ENCODE assay signal across 8 mouse cellular contexts in genomic region chr9:40637705-40638393, GRCm38 (mm10). TPM values are rescaled to one million over a fixed set of nuclear protein-coding genes. Genes with fewer than 3 reads are reported as not detected.
DNase-seq lines count a peak whose midpoint lies in the region; ATAC-seq and TF ChIP-seq lines count a peak whose summit lies in the region.

No protein-coding gene starts in this region.

- H3K9me3 ChIP-seq in kidney, postnatal 0 days (replicated peaks; ENCODE audit: low read length) = no peaks in the 10 kb centered on the region
- no peaks in the 10 kb centered on the region for H3K9me3 ChIP-seq in embryonic facial prominence, embryonic 14.5 days (ENCODE audit: control insufficient read depth, low read length)
- no peaks in the 10 kb centered on the region for H3K9me3 ChIP-seq in hindbrain, postnatal 0 days (ENCODE audit: low read length)
- H3K9me3 ChIP-seq in midbrain, embryonic 16.5 days (replicated peaks; ENCODE audit: control insufficient read depth, low read length, poor library complexity, severe bottlenecking) = no peaks in the 10 kb centered on the region

- no peaks in the 10 kb centered on the region for H3K36me3 ChIP-seq in kidney, postnatal 0 days (ENCODE audit: insufficient read depth, low read length)
- H3K36me3 ChIP-seq in embryonic facial prominence, embryonic 14.5 days (ENCODE audit: control insufficient read depth, insufficient read depth, low read length) = no peaks in the 10 kb centered on the region
- no peaks in the 10 kb centered on the region for H3K36me3 ChIP-seq in hindbrain, postnatal 0 days (ENCODE audit: insufficient read depth, low read length)
- no peaks in the 10 kb centered on the region for H3K36me3 ChIP-seq in midbrain, embryonic 16.5 days (ENCODE audit: control insufficient read depth, insufficient read depth, low read length)

- peak overlapping the region; percentile 43 for H3K9ac ChIP-seq in kidney, postnatal 0 days (ENCODE audit: low read depth, low read length)
- H3K9ac ChIP-seq in embryonic facial prominence, embryonic 14.5 days (ENCODE audit: low read depth, low read length) = peak overlapping the region; percentile 55
- peak overlapping the region; percentile 37 for H3K9ac ChIP-seq in hindbrain, postnatal 0 days (replicated peaks; ENCODE audit: low read length)
- H3K9ac ChIP-seq in midbrain, embryonic 16.5 days (ENCODE audit: low read depth, low read length) = peak overlapping the region; percentile 66

- no peak for ATAC-seq in kidney, postnatal 0 days (replicated peaks; ENCODE audit: low FRiP score, low read depth)
- peak; percentile 9; the same call in 1 of the 2 replicates for ATAC-seq in embryonic facial prominence, embryonic 14.5 days (ENCODE audit: low read depth)
- ATAC-seq in hindbrain, postnatal 0 days = peak; percentile 8; the same call in 1 of the 2 replicates
- peak; percentile 36 for ATAC-seq in midbrain, embryonic 16.5 days
- ATAC-seq in cerebellum, adult (ENCODE audit: insufficient number of reproducible peaks, low FRiP score, low TSS enrichment) = no peak

- 39% methylated on average over 8 of the region's 8 CpGs for WGBS in kidney, postnatal 0 days
- WGBS in embryonic facial prominence, embryonic 14.5 days = 25% methylated on average over 8 of the region's 8 CpGs
- 31% methylated on average over 8 of the region's 8 CpGs for WGBS in hindbrain, postnatal 0 days
- 23% methylated on average over 8 of the region's 8 CpGs for WGBS in midbrain, embryonic 16.5 days

- H3K27ac ChIP-seq in kidney, postnatal 0 days = no peak overlapping the region
- no peak overlapping the region for H3K27ac ChIP-seq in embryonic facial prominence, embryonic 14.5 days (replicated peaks; ENCODE audit: low read depth, low read length)
- H3K27ac ChIP-seq in hindbrain, postnatal 0 days = peak overlapping the region; percentile 74
- peak overlapping the region; percentile 85 for H3K27ac ChIP-seq in midbrain, embryonic 16.5 days (ENCODE audit: low read length)

- no peak for TF ChIP-seq CTCF in kidney, postnatal 0 days (IDR thresholded peaks at IDR 0.05; ENCODE audit: low read depth)
- TF ChIP-seq CTCF in hindbrain, postnatal 0 days (IDR thresholded peaks at IDR 0.05; ENCODE audit: low read depth) = no peak

- peak overlapping the region; percentile 31 for H3K4me3 ChIP-seq in kidney, postnatal 0 days (replicated peaks; ENCODE audit: low read depth, low read length)
- H3K4me3 ChIP-seq in embryonic facial prominence, embryonic 14.5 days (ENCODE audit: low read depth, low read length) = peak overlapping the region; percentile 31
- H3K4me3 ChIP-seq in hindbrain, postnatal 0 days (ENCODE audit: low read length) = peak overlapping the region; percentile 26
- peak overlapping the region; percentile 38 for H3K4me3 ChIP-seq in midbrain, embryonic 16.5 days (ENCODE audit: low read depth, low read length)

- no peaks in the 10 kb centered on the region for H3K27me3 ChIP-seq in kidney, postnatal 0 days (ENCODE audit: insufficient read depth, low read length)
- H3K27me3 ChIP-seq in embryonic facial prominence, embryonic 14.5 days (replicated peaks; ENCODE audit: control insufficient read depth, insufficient read depth, low read length) = peaks cover 2% of the 10 kb centered on the region
- no peaks in the 10 kb centered on the region for H3K27me3 ChIP-seq in hindbrain, postnatal 0 days (ENCODE audit: insufficient read depth, low read length)
- H3K27me3 ChIP-seq in midbrain, embryonic 16.5 days (ENCODE audit: control insufficient read depth, insufficient read depth, low read depth, low read length) = no peaks in the 10 kb centered on the region

- peak overlapping the region; percentile 54 for H3K4me2 ChIP-seq in kidney, postnatal 0 days (ENCODE audit: low read length)
- peak overlapping the region; percentile 59 for H3K4me2 ChIP-seq in embryonic facial prominence, embryonic 14.5 days (ENCODE audit: low read depth, low read length)
- peak overlapping the region; percentile 60 for H3K4me2 ChIP-seq in hindbrain, postnatal 0 days (ENCODE audit: low read depth, low read length)
- H3K4me2 ChIP-seq in midbrain, embryonic 16.5 days (ENCODE audit: low read length) = peak overlapping the region; percentile 71

- H3K4me1 ChIP-seq in kidney, postnatal 0 days (replicated peaks; ENCODE audit: insufficient read depth, low read length) = no peaks in the 10 kb centered on the region
- 0 out of 2 replicates have a peak, but pooled peaks cover 14% of the 10 kb centered on the region for H3K4me1 ChIP-seq in embryonic facial prominence, embryonic 14.5 days (ENCODE audit: control insufficient read depth, insufficient read depth, low read length)
- peaks cover 6% of the 10 kb centered on the region for H3K4me1 ChIP-seq in hindbrain, postnatal 0 days (ENCODE audit: insufficient read depth, low read length)
- H3K4me1 ChIP-seq in midbrain, embryonic 16.5 days (ENCODE audit: control insufficient read depth, insufficient read depth, low read length) = peaks cover 26% of the 10 kb centered on the region

- no peak for DNase-seq in kidney, postnatal 0 days (ENCODE audit: low spot score)
- DNase-seq in kidney, adult 8-10 months = no peak
- DNase-seq in embryonic facial prominence, embryonic 14.5 days (ENCODE audit: low spot score) = no peak
- DNase-seq in hindbrain, postnatal 0 days (ENCODE audit: low spot score) = no peak
- DNase-seq in adrenal gland, postnatal 25 days = no peak
- DNase-seq in urinary bladder, postnatal 36 days (ENCODE audit: low spot score in 2 of 2) = no peak

RNA-seq across cellular contexts. Expression of gene Gm21915, which starts 32.6 kb away (rescaled TPM):
- not detected in 2 replicates for polyA plus RNA-seq in kidney, postnatal 0 days (2015; fragmentation: Nextera tagmentation; extraction: Ambion mirVana)
- not detected in 2 replicates for polyA plus RNA-seq in embryonic facial prominence, embryonic 14.5 days (2014; fragmentation: Nextera tagmentation; extraction: Ambion mirVana)
- total RNA-seq in hindbrain, postnatal 0 days (2014; rRNA removed) = not detected in 2 replicates
- polyA plus RNA-seq in hindbrain, postnatal 0 days (2015; fragmentation: Nextera tagmentation; extraction: Ambion mirVana) = not detected in 2 replicates
- polyA plus RNA-seq in midbrain, embryonic 16.5 days (2015; fragmentation: Nextera tagmentation; extraction: Ambion mirVana) = not detected in 2 replicates
- total RNA-seq in adrenal gland, postnatal 25 days (2021) = not detected in 2 replicates

RNA-seq across cellular contexts. Expression of gene Clmp, which starts 47.9 kb away (rescaled TPM):
- polyA plus RNA-seq in kidney, postnatal 0 days (2015; fragmentation: Nextera tagmentation; extraction: Ambion mirVana) = 23.6 and 26.2 TPM in 2 replicates
- 51.2 and 58.4 TPM in 2 replicates for polyA plus RNA-seq in embryonic facial prominence, embryonic 14.5 days (2014; fragmentation: Nextera tagmentation; extraction: Ambion mirVana)
- 66.0 and 79.5 TPM in 2 replicates for total RNA-seq in hindbrain, postnatal 0 days (2014; rRNA removed)
- 42.3 and 43.3 TPM in 2 replicates for polyA plus RNA-seq in hindbrain, postnatal 0 days (2015; fragmentation: Nextera tagmentation; extraction: Ambion mirVana)
- 50.3 and 50.9 TPM in 2 replicates for polyA plus RNA-seq in midbrain, embryonic 16.5 days (2015; fragmentation: Nextera tagmentation; extraction: Ambion mirVana)
- 2.8 and 5.9 TPM in 2 replicates for total RNA-seq in adrenal gland, postnatal 25 days (2021)

Comparison
In these comparisons a context has a peak if more than half of its experiments do, and no peak if none do; other contexts are left out.
1. ATAC-seq: peak in embryonic facial prominence, embryonic 14.5 days (single experiment), hindbrain, postnatal 0 days (single experiment) and midbrain, embryonic 16.5 days (single experiment); none in kidney, postnatal 0 days (single experiment) and cerebellum, adult (single experiment).
2. H3K27ac ChIP-seq: peak in hindbrain, postnatal 0 days (single experiment) and midbrain, embryonic 16.5 days (single experiment); none in kidney, postnatal 0 days (single experiment) and embryonic facial prominence, embryonic 14.5 days (single experiment).
3. Peak in every context shown above with its lines, with median percentiles within 50 percentile points of each other: H3K4me2 ChIP-seq, H3K4me3 ChIP-seq and H3K9ac ChIP-seq.